Mouse (Mus musculus): ENCODE results near the gene Ddi2.
"Not testable (repeated sequence)": the region's sequence is repeated elsewhere in the genome, so short reads cannot be mapped to it uniquely, and the experiment has no call there.

Ddi2 gene
- long read RNA-seq, experiment 1, full-length matches to known transcripts, result 2 of 15 reads
- long read RNA-seq, experiment 1, partial matches to known transcripts, result 1 of 15 reads
- long read RNA-seq, experiment 1, other reads (novel, unspliced or antisense), result 12 of 15 reads
- long read RNA-seq, experiment 2, full-length matches to known transcripts, result 2 of 13 reads
- long read RNA-seq, experiment 2, partial matches to known transcripts, result 1 of 13 reads
- long read RNA-seq, experiment 2, other reads (novel, unspliced or antisense), result 10 of 13 reads

DNA sequence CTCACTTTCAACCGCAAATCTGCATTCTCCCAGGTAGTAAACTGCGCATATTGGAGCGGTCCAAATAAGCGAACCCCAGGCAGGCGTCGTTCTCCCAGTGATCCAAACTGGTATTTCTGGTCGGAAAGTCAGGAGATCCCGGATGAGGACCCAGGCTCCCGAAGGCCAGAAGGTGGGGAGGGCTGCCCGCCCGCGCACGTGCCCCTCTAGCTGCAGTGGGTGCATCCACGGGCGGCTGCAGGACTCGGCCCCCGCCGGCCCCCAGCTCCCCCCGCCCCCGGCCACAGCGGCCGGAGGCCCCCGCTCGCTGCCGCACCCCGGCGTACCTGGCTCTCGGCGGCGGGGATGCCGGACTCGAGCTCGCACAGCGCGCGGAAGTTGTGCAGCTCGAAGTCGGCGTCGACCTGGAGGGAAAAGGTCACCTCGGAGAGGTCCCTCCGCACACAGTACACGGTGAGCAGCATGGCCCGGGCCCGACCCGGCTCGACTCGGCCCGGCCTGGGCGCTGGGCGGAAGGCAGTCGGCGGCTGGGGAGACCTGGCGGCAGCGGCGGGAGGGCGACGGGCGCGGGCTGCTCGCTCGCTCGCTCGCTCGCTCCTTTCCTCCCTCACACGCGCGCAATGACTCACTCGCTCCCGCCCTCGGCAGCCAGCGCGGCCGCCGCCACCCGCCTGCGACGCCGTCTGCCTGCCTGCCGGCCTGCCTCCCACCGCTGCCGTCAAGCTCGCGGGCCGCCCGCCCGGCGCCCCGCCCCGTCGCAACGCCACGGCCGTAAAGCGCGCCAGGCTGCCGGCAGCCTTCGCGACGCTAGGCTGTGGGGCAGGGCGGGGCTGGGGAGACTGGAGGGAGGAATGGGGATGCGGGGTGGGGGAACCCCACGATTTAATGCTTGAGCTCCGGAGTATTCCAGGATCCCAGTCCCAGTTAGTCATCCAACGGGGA lies at the start of gene Ddi2:
Gene Ddi2 (minus strand): TSS at position 689 of the 942 bp plus-strand sequence.
- intact Hi-C loops (cut with DNase I), result no loop called here

DNA sequence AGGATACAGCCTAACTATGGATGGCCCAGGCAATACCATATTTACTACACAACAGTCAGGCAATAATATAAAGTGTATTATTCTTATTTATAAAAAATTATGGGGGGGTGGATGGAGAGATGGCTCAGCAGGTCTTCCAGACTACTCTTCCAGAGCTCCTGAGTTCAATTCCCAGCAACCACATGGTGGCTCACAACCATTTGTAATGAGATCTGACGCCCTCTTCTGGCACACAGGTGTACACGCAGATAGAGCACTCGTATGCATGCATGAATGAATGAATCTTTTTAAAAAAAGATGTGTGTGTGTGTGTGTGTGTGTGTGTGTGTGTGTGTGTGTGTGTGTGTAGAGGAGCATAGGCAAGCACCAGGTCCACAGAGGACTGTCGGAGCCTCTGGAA lies 49.8 kb upstream of the Ddi2 start:
- intact Hi-C loops (cut with DNase I), result not testable (repeated sequence)

DNA sequence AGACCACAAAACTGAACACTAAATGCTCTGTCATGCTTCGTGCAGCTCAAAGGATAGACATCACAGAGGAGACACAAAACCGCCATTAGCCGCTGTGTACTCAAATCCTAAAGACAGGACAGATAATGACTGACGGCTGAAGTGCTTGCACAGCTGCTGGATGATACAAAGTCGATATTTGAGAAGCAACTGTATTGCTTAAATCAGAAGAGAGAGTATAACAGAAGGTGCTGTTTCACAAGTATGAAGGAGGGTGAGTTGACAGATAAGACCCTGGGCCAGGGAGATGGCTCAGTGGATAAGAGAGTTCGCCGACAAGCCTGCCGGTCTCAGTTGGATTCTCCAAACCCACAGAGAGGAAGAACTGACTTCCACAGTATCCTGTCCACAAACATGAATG lies 48.6 kb upstream of the Ddi2 start:
- intact Hi-C loops (cut with DNase I), result no loop called here

DNA sequence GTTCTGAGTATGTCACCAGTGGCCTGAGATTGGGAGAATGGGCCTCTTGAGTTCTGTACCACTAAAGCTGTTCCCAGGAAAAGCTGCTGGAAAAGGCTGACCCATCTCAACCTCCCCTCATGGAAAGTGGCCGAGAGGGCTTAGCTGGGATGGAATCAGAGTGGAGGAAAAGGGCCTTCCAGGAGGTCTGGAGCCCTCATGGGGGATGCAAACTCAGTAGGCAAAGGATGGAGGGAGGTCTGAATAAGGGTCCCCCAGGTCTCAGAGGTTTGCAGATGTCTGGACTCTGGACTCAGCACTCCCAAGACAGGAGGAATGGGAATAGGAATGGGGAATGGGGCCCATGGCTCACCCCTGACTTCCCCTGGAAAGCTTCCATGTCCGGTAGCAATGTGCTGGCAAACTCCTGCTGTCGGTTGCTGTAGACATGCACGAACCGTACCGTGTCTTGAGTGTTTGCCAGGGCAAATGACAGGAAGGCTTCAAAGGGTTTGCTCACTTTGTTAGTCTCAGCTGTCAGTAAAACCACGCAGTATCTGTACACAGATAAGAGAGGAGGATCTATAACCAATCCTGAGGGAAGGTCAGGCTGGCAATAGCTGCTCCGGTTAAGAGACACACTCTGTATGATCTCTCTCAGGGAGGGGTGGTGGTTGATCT lies 46.4 kb upstream of the Ddi2 start:
- intact Hi-C loops (cut with DNase I), result no loop called here

DNA sequence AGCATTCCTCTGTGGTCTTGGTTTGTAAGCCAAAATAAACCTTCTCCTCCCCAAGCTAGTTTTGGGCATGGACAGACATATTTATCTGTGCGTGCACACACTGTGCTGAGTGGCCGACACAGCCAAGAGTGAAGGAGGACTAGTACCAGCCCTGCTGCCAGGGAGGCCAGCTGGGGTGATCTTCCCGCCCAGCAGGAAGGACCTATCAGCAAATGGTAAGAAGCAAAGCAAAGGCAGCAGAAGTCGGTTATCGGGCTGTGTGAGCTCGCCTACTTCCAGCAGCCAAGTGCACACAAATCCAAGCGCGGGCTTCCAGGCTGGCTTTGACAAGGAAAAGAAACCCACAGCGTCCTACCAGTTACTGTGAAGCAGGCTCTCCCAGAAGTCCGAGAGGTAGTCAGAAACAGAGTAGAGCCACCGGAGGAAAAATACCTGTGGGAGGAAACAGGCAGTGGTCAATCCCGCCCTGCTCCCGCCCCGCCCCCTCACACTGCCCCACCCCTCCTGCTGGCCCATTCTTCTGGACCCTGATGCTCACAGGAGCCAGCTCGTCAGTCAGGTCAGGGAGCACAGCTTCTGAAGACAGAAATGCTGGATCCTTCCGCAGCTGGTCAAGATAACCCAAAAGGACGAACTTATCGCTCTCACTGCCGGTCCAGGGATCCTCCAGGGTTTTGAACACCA lies 44.3 kb upstream of the Ddi2 start:
- intact Hi-C loops (cut with DNase I), result no loop called here

DNA sequence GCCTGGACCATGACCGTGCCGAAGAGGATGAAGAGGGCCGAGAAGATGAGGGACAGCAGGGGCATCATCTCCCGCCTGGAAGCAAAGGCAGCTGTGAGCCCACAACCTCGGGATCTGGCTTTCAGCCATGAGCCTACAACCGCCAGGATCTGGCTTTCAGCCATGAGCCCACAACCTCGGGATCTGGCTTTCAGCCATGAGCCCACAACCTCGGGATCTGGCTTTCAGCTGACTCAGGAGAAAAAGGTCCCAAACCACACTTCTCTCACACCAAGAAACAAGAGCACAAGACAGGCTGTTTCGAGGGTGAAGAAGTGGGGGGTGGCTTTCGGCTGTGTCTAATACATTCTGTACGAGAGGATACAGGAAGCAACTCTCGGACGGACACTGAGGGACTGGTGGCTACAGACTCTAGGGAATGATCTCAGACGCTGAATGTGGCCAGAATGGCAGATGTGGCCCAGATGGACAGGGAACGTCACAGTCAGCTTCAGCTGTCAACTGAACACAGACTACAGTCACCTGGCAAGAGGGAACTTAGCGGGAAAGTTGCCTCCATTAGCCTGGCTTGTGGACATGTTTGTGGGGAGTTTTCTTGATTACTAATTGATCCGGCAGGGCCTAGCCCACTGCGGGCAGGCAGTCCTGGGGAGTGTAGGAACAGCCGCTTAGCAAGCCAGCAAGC lies 43.6 kb upstream of the Ddi2 start:
- intact Hi-C loops (cut with DNase I), result no loop called here

DNA sequence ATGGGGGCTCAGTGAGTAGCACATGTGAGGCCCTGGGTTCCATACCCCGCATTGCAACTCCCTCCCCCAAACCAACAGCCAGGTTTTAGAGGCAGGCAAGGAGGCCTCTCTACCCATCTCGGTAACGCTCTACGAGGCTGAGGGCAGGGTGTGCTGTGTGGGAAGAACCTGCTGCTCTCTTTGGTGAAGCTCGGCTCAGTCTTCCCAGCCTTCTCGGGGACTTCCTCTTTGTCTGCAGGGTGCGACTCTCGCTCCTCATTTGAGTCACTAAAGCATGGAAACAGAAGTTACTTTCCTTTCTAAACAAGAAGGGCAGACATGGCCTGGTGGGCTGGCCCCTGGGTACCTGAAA lies 43.1 kb upstream of the Ddi2 start:
- intact Hi-C loops (cut with DNase I), result no loop called here

DNA sequence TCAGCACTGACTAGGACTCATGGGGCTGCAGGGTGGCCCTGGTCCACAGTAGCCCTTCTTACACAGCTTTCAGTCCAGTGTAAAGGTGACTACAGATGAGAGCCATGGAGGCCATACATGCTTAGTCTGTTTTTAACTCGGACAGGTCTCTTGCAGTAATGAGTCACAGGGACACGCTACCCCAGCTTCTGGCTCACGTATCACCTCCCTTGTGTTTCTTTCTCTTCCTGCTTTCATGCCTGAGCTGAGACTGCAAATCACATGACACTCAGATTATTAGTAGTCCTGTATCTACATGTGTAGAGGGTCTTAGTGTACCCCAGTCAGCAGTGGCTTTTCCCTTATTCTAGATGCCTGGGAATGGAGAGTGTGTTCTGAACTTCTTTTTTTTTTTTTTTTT lies 41.8 kb upstream of the Ddi2 start:
- intact Hi-C loops (cut with DNase I), result no loop called here

DNA sequence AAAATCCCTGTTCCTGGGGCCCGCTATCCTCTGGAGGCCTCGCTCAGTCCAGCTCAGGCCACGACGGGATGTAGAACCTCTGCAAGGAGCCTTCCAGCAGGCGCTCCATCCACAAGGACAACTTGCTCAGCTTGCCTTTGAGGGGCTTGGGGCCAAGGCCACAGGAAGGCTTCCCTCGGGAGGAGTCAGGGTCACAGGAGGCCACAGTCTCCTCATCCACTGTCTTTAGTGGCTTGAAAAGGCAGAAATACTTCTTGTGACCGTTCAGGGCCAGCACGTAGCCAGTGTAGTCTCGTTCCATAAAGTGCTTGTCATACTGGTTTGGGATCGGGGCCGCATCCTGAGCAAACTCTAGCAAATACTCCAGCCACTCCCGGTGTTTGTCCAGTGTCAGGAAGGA lies 40.3 kb upstream of the Ddi2 start:
- intact Hi-C loops (cut with DNase I), result no loop called here

DNA sequence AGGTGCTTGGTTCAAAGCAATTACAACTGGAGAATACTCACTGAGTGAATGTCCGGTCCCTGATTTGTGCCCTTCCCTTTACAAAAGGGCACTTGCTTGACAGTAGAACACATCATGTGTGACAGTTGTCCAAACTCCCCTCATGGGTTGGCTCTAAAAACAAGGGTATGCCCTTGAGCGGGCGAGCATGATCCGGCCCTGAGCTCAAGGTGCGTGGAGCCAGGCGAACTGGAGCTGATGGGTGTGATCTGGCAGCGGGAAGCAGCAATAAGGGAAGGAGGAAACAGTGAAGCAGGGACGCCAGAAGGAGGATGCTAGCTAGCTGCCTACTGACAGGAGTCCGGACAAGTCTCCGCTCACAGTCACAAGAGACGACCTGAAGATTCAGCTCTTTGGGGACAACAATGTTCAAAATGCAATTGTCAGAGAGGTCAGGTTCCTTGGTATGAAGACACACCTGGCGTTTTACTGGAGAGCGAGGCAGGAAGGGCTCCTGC lies 38.9 kb upstream of the Ddi2 start:
- intact Hi-C loops (cut with DNase I), result no loop called here

DNA sequence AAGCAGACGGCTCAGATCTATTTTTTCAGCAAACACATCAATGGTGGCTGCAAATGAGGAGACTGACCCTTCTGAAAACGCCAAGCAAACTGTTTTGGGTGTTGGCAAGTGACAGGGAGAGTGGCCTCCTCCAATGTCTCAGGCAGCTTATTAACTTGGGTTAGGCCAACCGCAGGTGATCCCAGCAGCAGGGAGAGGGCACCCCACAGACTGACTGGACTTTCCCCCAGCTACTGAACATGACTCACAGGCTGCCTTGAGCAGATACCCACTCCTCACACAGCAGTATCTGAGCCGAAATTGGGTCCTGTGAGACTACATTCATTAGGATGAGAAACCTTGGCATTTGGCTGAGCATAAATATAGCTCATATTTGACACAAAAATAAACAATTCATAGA lies 37.7 kb upstream of the Ddi2 start:
- intact Hi-C loops (cut with DNase I), result no loop called here

DNA sequence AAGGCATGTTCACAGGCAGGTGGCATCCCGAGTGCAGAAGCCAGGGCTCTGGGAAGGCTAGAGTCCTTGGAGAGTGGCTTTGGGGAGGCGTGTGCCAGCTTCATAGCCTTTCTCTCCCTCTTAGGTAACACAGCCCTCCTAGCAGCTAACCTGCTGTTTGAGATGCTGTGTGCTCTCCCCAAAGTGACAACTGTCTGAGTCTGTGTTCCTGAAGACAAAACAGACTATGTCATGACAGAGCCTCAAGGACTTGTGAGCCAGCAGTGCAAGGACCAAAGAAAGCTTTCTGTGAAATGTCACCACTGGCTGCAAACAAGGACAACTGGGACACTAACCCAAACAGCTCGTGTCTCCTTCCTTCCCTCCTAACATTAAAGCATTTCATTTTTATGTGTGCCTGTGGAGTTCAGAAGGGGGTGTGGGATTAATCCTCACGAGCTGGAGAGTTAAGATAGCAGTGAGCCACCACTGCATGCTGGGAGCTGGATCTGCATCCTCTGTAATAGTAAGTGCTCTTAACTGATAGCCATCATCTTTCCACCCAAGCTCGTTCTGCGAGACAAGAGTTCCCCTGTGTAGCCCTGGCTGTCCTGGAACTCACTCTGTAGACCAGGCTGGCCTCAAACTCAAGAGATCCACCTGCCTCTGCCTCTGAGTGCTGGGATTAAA lies 35.8 kb upstream of the Ddi2 start:
- intact Hi-C loops (cut with DNase I), result no loop called here

DNA sequence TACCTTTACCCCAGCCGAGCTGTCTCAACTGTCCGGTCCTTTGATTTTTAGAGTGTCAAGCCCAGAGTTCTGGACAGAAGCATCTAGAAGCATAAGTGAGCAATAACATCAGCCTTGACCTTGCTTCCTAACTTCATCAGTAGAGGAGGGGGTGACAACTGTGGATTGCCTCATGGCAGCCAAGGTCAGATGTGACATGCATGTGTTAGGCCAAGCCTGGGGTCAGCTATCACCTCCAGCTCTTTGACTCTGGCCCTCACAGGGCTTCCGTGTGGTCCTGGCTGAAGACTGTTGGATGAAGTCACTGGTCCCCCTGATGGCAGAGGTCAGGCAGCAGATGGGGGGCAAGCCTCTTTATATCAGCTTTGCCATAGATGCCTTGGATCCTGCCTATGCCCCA lies 33.9 kb upstream of the Ddi2 start:
- intact Hi-C loops (cut with DNase I), result no loop called here

DNA sequence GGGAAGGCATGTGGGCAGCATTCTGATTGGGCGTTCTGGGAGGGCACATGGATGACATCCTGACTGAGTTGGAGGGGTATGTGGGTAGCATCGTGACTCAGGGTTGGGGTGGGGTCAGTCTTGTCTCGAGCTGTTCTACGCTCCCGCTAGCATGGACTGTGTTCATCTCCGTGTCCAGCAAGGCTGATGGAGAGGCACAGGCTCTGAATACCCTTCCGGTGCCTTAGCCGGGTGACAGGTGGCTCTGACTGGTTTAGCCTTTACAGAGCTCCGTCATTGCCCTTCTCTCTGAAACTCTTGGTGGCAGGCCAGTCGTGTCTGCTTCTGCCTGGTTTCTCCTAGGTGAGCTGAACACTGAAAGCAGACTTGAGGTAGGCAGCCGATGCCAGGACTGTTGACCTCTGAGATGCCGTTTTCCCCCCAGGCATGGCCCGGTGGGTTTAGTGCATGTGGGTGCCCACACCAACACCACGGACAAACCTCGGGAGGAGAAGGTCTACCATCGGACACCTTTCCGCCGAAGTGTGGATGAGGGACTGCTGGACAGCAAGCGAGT lies 32.2 kb upstream of the Ddi2 start:
- intact Hi-C loops (cut with DNase I), result no loop called here

DNA sequence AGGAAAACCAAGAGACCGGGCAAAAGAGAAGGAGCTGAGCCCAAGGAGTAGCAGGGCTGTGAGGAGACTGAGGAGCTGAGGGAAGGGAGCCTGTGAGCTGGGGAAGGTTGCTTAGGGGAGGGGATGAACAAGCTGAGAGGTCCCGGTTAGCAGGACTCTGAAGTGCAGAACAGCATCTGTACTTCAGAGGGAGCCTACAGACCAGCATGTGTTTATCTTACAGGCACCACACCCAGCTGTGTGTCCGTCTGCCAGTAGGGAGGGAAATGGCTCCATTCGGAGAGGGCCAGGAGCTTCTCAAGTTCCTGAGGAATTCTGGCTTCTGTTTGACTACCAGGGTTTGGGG lies 28.8 kb upstream of the Ddi2 start:
- intact Hi-C loops (cut with DNase I), result no loop called here

DNA sequence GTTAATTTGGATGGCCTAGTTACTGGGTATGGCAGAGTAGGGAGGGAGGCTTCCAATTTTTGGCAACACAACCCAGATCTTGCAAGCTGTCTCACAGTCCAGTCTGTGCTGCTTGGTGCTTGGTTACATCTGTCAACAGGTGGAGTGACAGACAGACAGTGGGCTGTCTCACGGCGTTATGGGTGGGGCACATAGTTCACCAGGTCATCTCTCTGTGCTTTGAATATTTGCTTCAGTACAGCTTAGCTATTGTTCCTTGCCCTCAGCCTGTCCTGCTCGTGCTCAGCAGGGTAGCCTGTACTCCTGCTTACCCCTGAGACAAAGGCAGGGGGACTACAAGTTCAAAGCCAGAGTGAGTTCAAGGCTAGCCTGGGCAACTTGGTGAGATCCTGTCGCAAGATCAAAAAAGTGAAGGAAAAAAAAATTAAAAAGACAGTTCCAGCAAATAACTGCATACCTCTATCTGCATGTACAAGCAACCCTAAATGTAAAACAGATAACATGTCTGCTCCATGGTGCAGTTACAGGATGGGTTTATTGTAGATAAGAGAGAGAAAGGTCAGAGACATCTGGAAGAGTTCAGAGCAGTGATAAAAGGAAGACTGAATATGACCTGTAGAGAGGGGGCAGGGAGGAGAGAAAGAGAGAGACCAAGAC lies 28.3 kb upstream of the Ddi2 start:
- intact Hi-C loops (cut with DNase I), result no loop called here

DNA sequence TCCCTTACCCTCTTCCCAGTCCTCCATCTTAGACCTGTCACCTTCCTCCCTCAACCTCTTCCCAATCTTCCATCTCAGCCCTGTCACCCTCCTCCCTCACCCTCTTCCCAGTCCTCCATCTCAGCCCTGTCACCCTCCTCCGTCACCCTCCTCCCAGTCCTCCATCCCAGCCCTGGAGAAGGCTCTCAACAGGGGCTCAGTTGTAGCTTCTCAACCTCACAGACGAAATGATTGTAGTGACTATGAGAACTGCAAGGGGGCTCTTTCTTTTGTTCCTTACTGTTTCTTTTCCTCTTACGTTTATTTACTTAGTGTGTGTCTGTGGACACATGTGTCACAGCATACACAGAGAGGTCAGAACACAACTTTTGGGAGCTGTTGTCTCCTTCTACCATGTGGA lies 27.6 kb upstream of the Ddi2 start:
- intact Hi-C loops (cut with DNase I), result no loop called here

DNA sequence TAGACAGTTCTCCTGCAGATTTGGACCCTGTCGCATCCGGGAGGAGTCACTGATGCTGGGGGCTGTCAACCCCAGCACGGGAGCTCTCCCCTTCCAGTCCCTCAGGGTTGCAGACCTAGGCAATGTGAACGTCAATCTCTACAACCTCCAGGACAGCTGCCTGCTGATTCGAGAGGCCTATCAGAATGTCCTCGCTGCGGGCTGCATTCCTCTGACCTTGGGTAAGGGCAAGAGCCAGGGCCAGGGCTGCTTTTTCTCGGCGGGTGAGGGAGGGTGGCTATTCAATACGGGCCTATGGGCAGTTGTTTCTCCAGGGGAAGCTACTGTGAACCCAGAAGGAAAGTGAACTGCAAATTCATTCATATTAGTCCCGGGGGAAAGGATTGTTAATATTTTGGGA lies 26.3 kb upstream of the Ddi2 start:
- intact Hi-C loops (cut with DNase I), result no loop called here

DNA sequence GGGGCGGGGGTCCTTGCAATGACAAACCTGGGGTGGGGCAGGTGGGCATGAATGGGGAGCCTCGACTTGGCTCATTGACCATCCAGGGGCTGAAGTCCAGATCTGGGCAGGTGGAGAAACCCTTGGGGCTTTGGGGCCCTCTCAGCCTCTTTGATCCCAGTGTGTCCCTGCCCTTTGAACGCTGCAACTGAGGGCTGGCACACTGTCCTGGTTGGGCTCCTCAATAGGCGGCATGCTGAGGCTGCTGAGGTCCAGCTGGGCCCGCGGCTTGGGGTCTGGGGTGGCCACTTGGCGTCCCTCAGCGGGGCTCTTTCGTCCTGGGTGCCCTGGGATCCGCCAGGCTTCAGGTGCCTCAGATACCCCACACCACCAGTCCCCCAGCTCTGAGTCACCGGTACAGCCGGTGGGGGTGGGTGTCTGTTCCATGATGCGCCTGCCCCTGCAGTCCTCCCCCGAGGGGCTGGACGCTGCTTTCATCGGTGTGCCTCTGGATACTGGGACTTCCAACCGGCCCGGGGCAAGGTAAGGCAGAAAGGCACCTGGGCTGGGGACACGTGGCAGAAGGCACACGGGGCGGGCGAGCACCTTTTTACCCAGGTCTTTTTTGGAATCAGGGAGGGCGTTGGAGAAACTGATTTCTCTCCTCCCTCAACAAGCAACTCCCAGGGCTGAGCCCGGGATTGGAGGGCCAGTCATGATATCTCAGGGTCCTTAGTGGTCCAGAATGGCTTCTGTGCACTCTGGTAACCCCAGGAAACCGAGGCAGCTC lies 23.5 kb upstream of the Ddi2 start, which contains the start of gene Agmat:
Gene Agmat (plus strand): TSS at position 95 of the 769 bp plus-strand sequence.
- intact Hi-C loops (cut with DNase I), result no loop called here
